Mouse (Mus musculus) ES-Bruce4 (cell line): ENCODE results near the gene Sdhaf4. TPM values are rescaled to one million over a fixed set of nuclear protein-coding genes. Genes with fewer than 3 reads are reported as not detected.

ENCODE experiments used
- H3K27ac ChIP-seq: 2 replicates; pipeline ENCODE4 v1.5.1; 2012; ENCODE audit warnings: low read length, inconsistent platforms; ENCODE audit not compliant: insufficient read depth
- H3K27me3 ChIP-seq: 2 replicates; pipeline ENCODE4 v1.6.1; 2012; ENCODE audit warnings: mild to moderate bottlenecking, low read length, inconsistent platforms; ENCODE audit not compliant: control insufficient read depth, poor library complexity, insufficient read depth, severe bottlenecking
- H3K36me3 ChIP-seq: 2 replicates; pipeline ENCODE4 v1.6.1; 2012; ENCODE audit warnings: inconsistent platforms, mild to moderate bottlenecking, low read length, moderate library complexity; ENCODE audit not compliant: control insufficient read depth, poor library complexity, insufficient read depth, severe bottlenecking
- H3K4me1 ChIP-seq: one replicate; pipeline ENCODE4 v1.8.1; 2011; ENCODE audit warnings: low read length; ENCODE audit not compliant: control insufficient read depth, insufficient read depth
- H3K4me3 ChIP-seq: 2 replicates; pipeline ENCODE4 v1.5.1; 2011; ENCODE audit warnings: low read depth, mild to moderate bottlenecking, low read length
- H3K9ac ChIP-seq: 2 replicates; pipeline ENCODE4 v1.6.1; 2012; ENCODE audit warnings: low read depth, mild to moderate bottlenecking, inconsistent platforms; ENCODE audit not compliant: poor library complexity, severe bottlenecking
- H3K9me3 ChIP-seq: replicated peaks from 2 replicates; pipeline ENCODE4 v1.6.1; 2012; ENCODE audit warnings: mild to moderate bottlenecking, low read length, inconsistent platforms; ENCODE audit not compliant: control insufficient read depth, poor library complexity, insufficient read depth, severe bottlenecking
- CTCF ChIP-seq: IDR thresholded peaks from one replicate; pipeline ENCODE4 v1.8.1; 2011; ENCODE audit warnings: low read depth, low read length
- EP300 ChIP-seq: IDR thresholded peaks from 2 replicates; pipeline ENCODE4 v1.6.1; 2011; ENCODE audit warnings: low read depth, low read length; ENCODE audit not compliant: insufficient read depth
- POLR2A ChIP-seq: IDR thresholded peaks from one replicate; pipeline ENCODE4 v1.8.1; 2011; ENCODE audit warnings: low read length; ENCODE audit not compliant: insufficient read depth
- polyA plus RNA-seq: library from polyadenylated mRNA; stranded (reverse); fragments of >200 nt; gene quantifications from 2 replicates; pipeline ENCODE4 v1.2.4, GENCODE M21; 2011; ENCODE audit warnings: low read depth; ENCODE audit not compliant: missing spikeins, insufficient read depth, insufficient read length

Sdhaf4 gene
- polyA plus RNA-seq, 1 experiment, result 28.2 TPM

DNA sequence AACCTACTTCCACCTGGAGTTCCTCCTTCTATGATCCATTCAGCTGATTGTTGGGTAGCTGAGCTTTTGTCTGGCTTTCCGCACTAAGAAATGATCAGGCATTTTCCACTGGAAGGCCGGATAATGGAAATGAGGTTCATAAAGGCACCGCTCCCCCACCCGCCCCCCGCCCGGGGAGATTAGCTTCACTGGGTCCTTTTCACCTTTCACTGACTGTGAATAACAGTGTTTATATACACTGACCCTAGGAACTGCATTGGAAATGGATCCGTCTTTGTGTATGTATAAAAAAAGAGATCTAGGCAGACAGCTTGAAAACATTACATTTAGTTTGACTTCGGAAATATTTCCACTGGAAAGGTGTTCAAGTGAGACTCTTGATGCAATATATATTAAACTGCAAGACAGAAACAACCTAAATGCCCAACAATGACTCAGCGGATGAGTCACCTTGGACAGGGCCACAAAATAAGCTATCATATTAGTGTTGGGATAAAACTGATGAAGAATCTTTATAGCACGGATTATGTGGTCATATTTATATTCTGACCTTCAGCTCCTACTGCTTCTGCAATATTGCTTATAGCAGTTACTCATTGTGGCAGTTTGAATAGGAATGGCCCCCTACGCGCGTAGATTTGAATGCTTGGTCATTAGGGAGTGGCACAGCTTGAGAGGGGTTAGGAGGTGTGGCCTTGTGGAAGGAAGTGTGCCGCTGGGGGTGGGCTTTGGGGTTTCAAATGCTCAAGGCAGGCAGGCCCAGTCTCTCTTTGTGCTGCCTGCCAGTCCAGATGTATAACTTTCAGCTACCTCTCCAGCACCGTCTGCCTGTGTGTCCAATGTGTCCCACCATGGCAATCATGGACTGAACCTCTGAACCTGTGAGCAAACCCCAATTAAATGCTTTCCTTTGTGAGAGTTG is 56.4 kb downstream of the Sdhaf4 start:
- Histone ChIP-seq H3K4me3 (no peak overlapping the region), H3K4me1 (no peaks in the 10 kb centered on the region), H3K27ac (no peak overlapping the region), H3K27me3 (no peaks in the 10 kb centered on the region), H3K9me3 (no peaks in the 10 kb centered on the region), H3K36me3 (no peaks in the 10 kb centered on the region), H3K9ac (no peak overlapping the region)
- no peak for TF ChIP-seq EP300
- no peak for TF ChIP-seq CTCF

- Histone ChIP-seq H3K27me3 (no peaks in the 10 kb centered on the region), H3K9me3 (no peaks in the 10 kb centered on the region), H3K9ac (no peak overlapping the region), H3K4me3 (no peak overlapping the region), H3K27ac (no peak overlapping the region), H3K4me1 (no peaks in the 10 kb centered on the region), H3K36me3 (no peaks in the 10 kb centered on the region)
- TF ChIP-seq CTCF, result no peak
- TF ChIP-seq POLR2A, result no peak
- no peak for TF ChIP-seq EP300
Measured at GRCm38 (mm10) chr1:23948290-23948689, 57.2 kb downstream of the Sdhaf4 start.

Other genes with a start within 250 kb of the Sdhaf4 start
- gene B3gat2, start 243.9 kb downstream of the Sdhaf4 start, polyA plus RNA-seq, result not detected in 2 replicates
- gene Smap1, start 83.3 kb downstream of the Sdhaf4 start, polyA plus RNA-seq, result 75.1 and 81.4 TPM in 2 replicates
- gene Fam135a, start 94.7 kb upstream of the Sdhaf4 start, polyA plus RNA-seq, result 42.2 and 45.9 TPM in 2 replicates
- not detected in 2 replicates for gene Col9a1, start 172.0 kb upstream of the Sdhaf4 start, polyA plus RNA-seq